Mouse (Mus musculus) liver, adult 2 months (tissue): ENCODE results near the gene Fndc8. TPM values are rescaled to one million over a fixed set of nuclear protein-coding genes. Genes with fewer than 3 reads are reported as not detected.

Experiments
- DNase-seq: peaks from one replicate; pipeline ENCODE4 v3.0.0-alpha.2; 2011; ENCODE audit warnings: low read depth, low spot score; ENCODE audit errors: extremely low read depth
- H3K27ac ChIP-seq: fragments of 200-500 bp; replicated peaks from 2 replicates; pipeline ENCODE4 v1.5.1; 2012; ENCODE audit warnings: low read depth, mild to moderate bottlenecking, control low read depth, inconsistent platforms, low read length; ENCODE audit not compliant: insufficient read depth
- H3K27me3 ChIP-seq: fragments of 200-500 bp; 2 replicates; pipeline ENCODE4 v1.6.1; 2012; ENCODE audit warnings: mild to moderate bottlenecking, moderate library complexity, low read length, inconsistent platforms; ENCODE audit not compliant: control insufficient read depth, insufficient read depth
- H3K36me3 ChIP-seq: fragments of 200-500 bp; 2 replicates; pipeline ENCODE4 v1.6.1; 2012; ENCODE audit warnings: low read length, inconsistent platforms; ENCODE audit not compliant: control insufficient read depth, insufficient read depth
- H3K4me1 ChIP-seq: fragments of 200-500 bp; 2 replicates; pipeline ENCODE4 v1.6.1; 2011; ENCODE audit warnings: low read length; ENCODE audit not compliant: control insufficient read depth, insufficient read depth
- H3K4me3 ChIP-seq: fragments of 200-500 bp; 2 replicates; pipeline ENCODE4 v1.5.1; 2011; ENCODE audit warnings: low read depth, mild to moderate bottlenecking, control low read depth, low read length, moderate library complexity; ENCODE audit not compliant: insufficient read depth
- H3K79me2 ChIP-seq: fragments of 200-500 bp; 2 replicates; pipeline ENCODE4 v1.6.1; 2012; ENCODE audit warnings: inconsistent platforms, mild to moderate bottlenecking, low read length, moderate library complexity; ENCODE audit not compliant: control insufficient read depth, insufficient read depth
- H3K9ac ChIP-seq: fragments of 200-500 bp; 2 replicates; pipeline ENCODE4 v1.6.1; 2012; ENCODE audit warnings: low read depth, mild to moderate bottlenecking, control low read depth, inconsistent platforms, low read length
- CTCF ChIP-seq: fragments of 200-500 bp; IDR thresholded peaks from 2 replicates; pipeline ENCODE4 v1.5.1; 2011; ENCODE audit warnings: low read depth, low read length, control low read depth
- POLR2A ChIP-seq: fragments of 200-500 bp; IDR thresholded peaks from 2 replicates; pipeline ENCODE4 v1.6.1; 2011; ENCODE audit warnings: low read length, control low read depth; ENCODE audit not compliant: insufficient read depth; ENCODE audit errors: extremely low read depth
- WGBS: fragments of 180-500 bp; shearing (Covaris S2); methylation state at CpG from one replicate; pipeline ENCODE4 v1.1.7; 2018; 5-methylcytosine and 5-hydroxymethylcytosine counted together
- polyA plus RNA-seq: library from polyadenylated mRNA; depleted of rRNA; stranded (reverse); fragments of >200 nt; gene quantifications from 2 replicates; pipeline ENCODE4 v1.2.3, GENCODE M21; 2012
- total RNA-seq: library from RNA; depleted of rRNA; stranded (reverse); fragments of >200 nt; gene quantifications from 2 replicates; pipeline ENCODE4 v1.2.3, GENCODE M21; 2014

The Fndc8 gene
- total and polyA plus RNA-seq, 2 experiments, result not detected

DNA sequence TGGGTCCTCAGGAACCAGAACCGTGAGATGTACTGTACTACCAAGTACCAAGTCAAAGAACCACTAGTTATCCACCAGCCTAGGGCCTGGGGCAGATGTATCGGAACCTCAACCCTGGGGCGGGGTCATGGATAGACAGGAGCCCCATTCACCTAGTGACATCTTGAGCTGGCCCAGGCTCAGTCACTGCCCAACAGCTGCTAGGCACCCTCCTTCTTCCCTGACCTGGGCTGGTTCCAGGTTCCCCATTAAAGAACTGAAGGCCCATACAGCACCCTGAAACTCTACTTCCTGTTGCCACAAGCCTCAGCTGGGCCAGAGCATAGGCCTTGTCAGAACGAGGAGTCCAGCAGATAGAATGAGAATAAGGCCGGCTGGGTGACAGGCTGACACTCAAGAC, 7.8 kb downstream of the Fndc8 start:
- H3K36me3 ChIP-seq, result peaks cover 5% of the 10 kb centered on the region; the same call in 1 of the 2 replicates
- no peak overlapping the region for H3K27ac ChIP-seq
- WGBS, result 90% methylated on average over 5 of the region's 5 CpGs
- no peak overlapping the region for H3K9ac ChIP-seq
- no peak overlapping the region for H3K4me3 ChIP-seq
- H3K79me2 ChIP-seq, result no peaks in the 10 kb centered on the region
- H3K27me3 ChIP-seq, result no peaks in the 10 kb centered on the region
- no peak for DNase-seq
- TF ChIP-seq POLR2A (no peak), CTCF (no peak)
- no peaks in the 10 kb centered on the region for H3K4me1 ChIP-seq

- H3K27ac ChIP-seq, result no peak overlapping the region
- H3K9ac ChIP-seq, result no peak overlapping the region
- no peaks in the 10 kb centered on the region for H3K4me1 ChIP-seq
- peaks cover 5% of the 10 kb centered on the region; the same call in 1 of the 2 replicates for H3K36me3 ChIP-seq
- no peaks in the 10 kb centered on the region for H3K79me2 ChIP-seq
- no peaks in the 10 kb centered on the region for H3K27me3 ChIP-seq
- no peak for DNase-seq
- 95% methylated on average over 20 of the region's 20 CpGs for WGBS
- no peak overlapping the region for H3K4me3 ChIP-seq
- TF ChIP-seq POLR2A, result no peak
- TF ChIP-seq CTCF, result no peak
Observed at GRCm38 (mm10) chr11:82901606-82902310, 9.8 kb downstream of the Fndc8 start.

DNA sequence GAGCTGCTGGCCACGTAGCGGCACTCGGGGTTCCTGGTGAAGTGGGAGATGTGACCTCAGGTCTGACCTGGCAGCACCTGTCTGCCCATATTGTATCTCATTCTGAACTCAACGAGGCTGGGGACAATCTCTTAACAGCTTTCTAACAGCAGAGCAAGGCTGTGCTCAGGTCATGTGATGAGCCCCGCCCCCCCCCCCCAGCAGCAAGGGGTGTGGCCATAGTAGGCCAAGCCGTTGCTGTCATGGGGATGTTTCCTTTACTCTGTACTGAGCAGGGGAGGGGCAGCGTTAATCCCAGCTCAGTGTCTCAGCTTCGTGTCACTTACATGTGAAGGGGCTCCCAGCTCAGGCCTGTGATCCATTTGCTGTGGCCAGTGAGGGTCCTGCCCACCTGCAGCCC, 13.0 kb downstream of the Fndc8 start:
- 63% methylated on average over 8 of the region's 8 CpGs for WGBS
- no peak for DNase-seq
- no peak overlapping the region for H3K9ac ChIP-seq
- H3K36me3 ChIP-seq, result peaks cover 5% of the 10 kb centered on the region; the same call in 1 of the 2 replicates
- H3K4me3 ChIP-seq, result no peak overlapping the region
- 0 out of 2 replicates have a peak, but pooled peaks cover 4% of the 10 kb centered on the region for H3K79me2 ChIP-seq
- TF ChIP-seq CTCF (no peak), POLR2A (no peak)
- no peaks in the 10 kb centered on the region for H3K27me3 ChIP-seq
- no peak overlapping the region for H3K27ac ChIP-seq
- H3K4me1 ChIP-seq, result peaks cover 6% of the 10 kb centered on the region

- Histone ChIP-seq H3K79me2 (0 out of 2 replicates have a peak, but pooled peaks cover 4% of the 10 kb centered on the region), H3K4me3 (no peak overlapping the region), H3K4me1 (peaks cover 6% of the 10 kb centered on the region), H3K9ac (no peak overlapping the region), H3K36me3 (peaks cover 5% of the 10 kb centered on the region; the same call in 1 of the 2 replicates), H3K27me3 (no peaks in the 10 kb centered on the region), H3K27ac (no peak overlapping the region)
- 94% methylated on average over 5 of the region's 5 CpGs for WGBS
- no peak for TF ChIP-seq CTCF
- TF ChIP-seq POLR2A, result no peak
- DNase-seq, result no peak
Observed at GRCm38 (mm10) chr11:82905816-82906215, 13.9 kb downstream of the Fndc8 start.

- Histone ChIP-seq H3K79me2 (0 out of 2 replicates have a peak, but pooled peaks cover 4% of the 10 kb centered on the region), H3K4me1 (peaks cover 6% of the 10 kb centered on the region), H3K27me3 (no peaks in the 10 kb centered on the region), H3K27ac (no peak within 1 kb of the TSS), H3K36me3 (0 out of 2 replicates have a peak, but pooled peaks cover 1% of the 10 kb centered on the region), H3K4me3 (peak within 1 kb of the TSS; percentile 77), H3K9ac (peak within 1 kb of the TSS; percentile 70)
- 0 out of 2 replicates have a peak, but pooled peaks have one; percentile 20 for TF ChIP-seq POLR2A
- TF ChIP-seq CTCF, result peak; percentile 91
- 2% methylated on average over 73 of the region's 73 CpGs for WGBS
- DNase-seq, result peak; percentile 55
Observed at GRCm38 (mm10) chr11:82907651-82908607, 16.0 kb downstream of the Fndc8 start, which contains the start of gene Nle1. Gene Nle1, minus strand, starts transcription at chr11:82908411.
